Mouse (Mus musculus): Measurements from ENCODE around the gene Strn4. TPM values are rescaled to one million over a fixed set of nuclear protein-coding genes. Genes with fewer than 3 reads are reported as not detected.

Gene Strn4
- total and polyA plus RNA-seq, 3 experiments: 55.5 to 94.2 (median 56.2) TPM

- WGBS: 87% methylated on average over 9 of the region's 9 CpGs
Observed at GRCm38 (mm10) chr7:16807936-16808335, 7.8 kb upstream of the Strn4 start.

GRCm38 (mm10) chr7:16808647-16809046, 7.0 kb upstream of the Strn4 start:
- H3K4me3 ChIP-seq: no peak overlapping the region
- H3K79me2 ChIP-seq (replicated peaks; ENCODE audit: control insufficient read depth, insufficient read depth, low read length): no peaks in the 10 kb centered on the region
- DNase-seq: no peak
- WGBS: 75% methylated on average over 9 of the region's 9 CpGs
- H3K9ac ChIP-seq (ENCODE audit: low read depth, low read length): no peak overlapping the region
- H3K27ac ChIP-seq: no peak overlapping the region
- peaks cover 3% of the 10 kb centered on the region for H3K4me1 ChIP-seq (ENCODE audit: control insufficient read depth, insufficient read depth, low read length)
- no peaks in the 10 kb centered on the region for H3K27me3 ChIP-seq (ENCODE audit: control insufficient read depth, insufficient read depth, low read length)
- no peak for TF ChIP-seq POLR2A (IDR thresholded peaks at IDR 0.05; ENCODE audit: insufficient read depth, low read depth, low read length)
- TF ChIP-seq EP300 (IDR thresholded peaks at IDR 0.05; ENCODE audit: insufficient read depth, low read depth, low read length): no peak
- TF ChIP-seq CTCF (IDR thresholded peaks at IDR 0.05): no peak
- no peaks in the 10 kb centered on the region for H3K36me3 ChIP-seq (ENCODE audit: control insufficient read depth, insufficient read depth, low read length)
- intact Hi-C loops (cut with DNase I): loop anchor here (1.0 to 2.0 kb wide), 2 partner anchors 62 to 180 kb away; no protein-coding TSS in a partner anchor

More at GRCm38 (mm10) chr7:16807936-16808335, 7.8 kb upstream of the Strn4 start:
- no peak for DNase-seq
- TF ChIP-seq CTCF (IDR thresholded peaks at IDR 0.05) (peak; percentile 53), EP300 (IDR thresholded peaks at IDR 0.05; ENCODE audit: insufficient read depth, low read depth, low read length) (no peak), POLR2A (IDR thresholded peaks at IDR 0.05; ENCODE audit: insufficient read depth, low read depth, low read length) (no peak)
- no peaks in the 10 kb centered on the region for H3K79me2 ChIP-seq (replicated peaks; ENCODE audit: control insufficient read depth, insufficient read depth, low read length)
- no peak overlapping the region for H3K4me3 ChIP-seq
- H3K27me3 ChIP-seq (ENCODE audit: control insufficient read depth, insufficient read depth, low read length): no peaks in the 10 kb centered on the region
- no peaks in the 10 kb centered on the region for H3K36me3 ChIP-seq (ENCODE audit: control insufficient read depth, insufficient read depth, low read length)
- intact Hi-C loops (cut with DNase I): loop anchor here (2.0 kb wide), 1 partner anchor 179 kb away; no protein-coding TSS in a partner anchor
- H3K4me1 ChIP-seq (ENCODE audit: control insufficient read depth, insufficient read depth, low read length): peaks cover 3% of the 10 kb centered on the region
- no peak overlapping the region for H3K9ac ChIP-seq (ENCODE audit: low read depth, low read length)
- H3K27ac ChIP-seq: no peak overlapping the region

- 26% methylated on average over 10 of the region's 10 CpGs for WGBS
- no peaks in the 10 kb centered on the region for H3K79me2 ChIP-seq (replicated peaks; ENCODE audit: control insufficient read depth, insufficient read depth, low read length)
- H3K36me3 ChIP-seq (ENCODE audit: control insufficient read depth, insufficient read depth, low read length): no peaks in the 10 kb centered on the region
- peak; percentile 86 for TF ChIP-seq EP300 (IDR thresholded peaks at IDR 0.05; ENCODE audit: insufficient read depth, low read depth, low read length)
- TF ChIP-seq CTCF (IDR thresholded peaks at IDR 0.05): peak; percentile 99; the same call in 1 of the 2 replicates
- no peak for TF ChIP-seq POLR2A (IDR thresholded peaks at IDR 0.05; ENCODE audit: insufficient read depth, low read depth, low read length)
- no peak overlapping the region for H3K27ac ChIP-seq
- H3K4me3 ChIP-seq: no peak overlapping the region
- H3K9ac ChIP-seq (ENCODE audit: low read depth, low read length): no peak overlapping the region
- peak; percentile 65 to 77 for DNase-seq
- H3K4me1 ChIP-seq (ENCODE audit: control insufficient read depth, insufficient read depth, low read length): 0 out of 2 replicates have a peak, but pooled peaks cover 1% of the 10 kb centered on the region
- no peaks in the 10 kb centered on the region for H3K27me3 ChIP-seq (ENCODE audit: control insufficient read depth, insufficient read depth, low read length)
- intact Hi-C loops (cut with DNase I): loop anchor here (1.0 to 5.0 kb wide), 3 partner anchors 43 to 181 kb away; no protein-coding TSS in a partner anchor
Observed at GRCm38 (mm10) chr7:16809739-16810138, 6.0 kb upstream of the Strn4 start.

- Histone ChIP-seq H3K79me2 (replicated peaks; ENCODE audit: control insufficient read depth, insufficient read depth, low read length) (no peaks in the 10 kb centered on the region), H3K36me3 (ENCODE audit: control insufficient read depth, insufficient read depth, low read length) (no peaks in the 10 kb centered on the region), H3K4me3 (no peak overlapping the region), H3K9ac (ENCODE audit: low read depth, low read length) (no peak overlapping the region), H3K27me3 (ENCODE audit: control insufficient read depth, insufficient read depth, low read length) (no peaks in the 10 kb centered on the region), H3K27ac (no peak overlapping the region), H3K4me1 (ENCODE audit: control insufficient read depth, insufficient read depth, low read length) (0 out of 2 replicates have a peak, but pooled peaks cover 1% of the 10 kb centered on the region)
- TF ChIP-seq EP300 (IDR thresholded peaks at IDR 0.05; ENCODE audit: insufficient read depth, low read depth, low read length) (no peak), CTCF (IDR thresholded peaks at IDR 0.05) (no peak), POLR2A (IDR thresholded peaks at IDR 0.05; ENCODE audit: insufficient read depth, low read depth, low read length) (no peak)
- WGBS: 87% methylated on average over 28 of the region's 28 CpGs
- intact Hi-C loops (cut with DNase I): loop anchor here (5.0 kb wide), 1 partner anchor 42 kb away; no protein-coding TSS in a partner anchor
- no peak for DNase-seq
Observed at GRCm38 (mm10) chr7:16810399-16810919, 5.2 kb upstream of the Strn4 start.

- DNase-seq: no peak
- WGBS: 67% methylated on average over 90 of the region's 90 CpGs
- Histone ChIP-seq H3K4me3 (no peak overlapping the region), H3K4me1 (ENCODE audit: control insufficient read depth, insufficient read depth, low read length) (peaks cover 1% of the 10 kb centered on the region; the same call in 1 of the 2 replicates), H3K79me2 (replicated peaks; ENCODE audit: control insufficient read depth, insufficient read depth, low read length) (no peaks in the 10 kb centered on the region), H3K9ac (ENCODE audit: low read depth, low read length) (no peak overlapping the region), H3K27ac (no peak overlapping the region), H3K27me3 (ENCODE audit: control insufficient read depth, insufficient read depth, low read length) (no peaks in the 10 kb centered on the region), H3K36me3 (ENCODE audit: control insufficient read depth, insufficient read depth, low read length) (no peaks in the 10 kb centered on the region)
- intact Hi-C loops (cut with DNase I): loop anchor here (5.0 kb wide), 1 partner anchor 41 kb away; no protein-coding TSS in a partner anchor
- no peak for TF ChIP-seq POLR2A (IDR thresholded peaks at IDR 0.05; ENCODE audit: insufficient read depth, low read depth, low read length)
Observed at GRCm38 (mm10) chr7:16810920-16811648, 4.6 kb upstream of the Strn4 start.

GRCm38 (mm10) chr7:16811649-16812070, 4.0 kb upstream of the Strn4 start:
- peaks cover under 1% of the 10 kb centered on the region for H3K79me2 ChIP-seq (replicated peaks; ENCODE audit: control insufficient read depth, insufficient read depth, low read length)
- WGBS: 79% methylated on average over 17 of the region's 17 CpGs
- H3K9ac ChIP-seq (ENCODE audit: low read depth, low read length): no peak overlapping the region
- no peak for TF ChIP-seq POLR2A (IDR thresholded peaks at IDR 0.05; ENCODE audit: insufficient read depth, low read depth, low read length)
- TF ChIP-seq EP300 (IDR thresholded peaks at IDR 0.05; ENCODE audit: insufficient read depth, low read depth, low read length): no peak
- TF ChIP-seq CTCF (IDR thresholded peaks at IDR 0.05): no peak
- intact Hi-C loops (cut with DNase I): loop anchor here (2.0 to 5.0 kb wide), 2 partner anchors 41 to 81 kb away; no protein-coding TSS in a partner anchor
- no peak for DNase-seq
- no peak overlapping the region for H3K4me3 ChIP-seq
- no peaks in the 10 kb centered on the region for H3K27me3 ChIP-seq (ENCODE audit: control insufficient read depth, insufficient read depth, low read length)
- no peak overlapping the region for H3K27ac ChIP-seq
- H3K36me3 ChIP-seq (ENCODE audit: control insufficient read depth, insufficient read depth, low read length): no peaks in the 10 kb centered on the region
- H3K4me1 ChIP-seq (ENCODE audit: control insufficient read depth, insufficient read depth, low read length): peaks cover 1% of the 10 kb centered on the region; the same call in 1 of the 2 replicates

Measured in heart, adult 2 months (tissue).